Mouse (Mus musculus) limb, embryonic 11.5 days (tissue): ENCODE data around the gene Tmem270. TPM values are rescaled to one million over a fixed set of nuclear protein-coding genes. Genes with fewer than 3 reads are reported as not detected.
A peak's percentile ranks its signal among the peaks of the same experiment; 100 is the strongest.

Source experiments
- ATAC-seq: fragments of 200-750 bp; cut with Nextera tagmentation; 2 replicates; pipeline ENCODE4 v1.8.0; 2017; ENCODE audit warnings: low read depth; ENCODE audit not compliant: insufficient number of reproducible peaks, low FRiP score, low TSS enrichment
- DNase-seq: peaks from one replicate; pipeline ENCODE4 v3.0.0-alpha.2; 2015; ENCODE audit warnings: low spot score
- H3K27ac ChIP-seq: fragments of 300-500 bp; sonication (generic); replicated peaks from 2 replicates; pipeline ENCODE4 v1.5.1; 2014; ENCODE audit warnings: low read depth, mild to moderate bottlenecking, low read length
- H3K27me3 ChIP-seq: fragments of 300-500 bp; sonication (generic); 2 replicates; pipeline ENCODE4 v1.6.1; 2014; ENCODE audit warnings: mild to moderate bottlenecking, low read length, mixed read lengths; ENCODE audit not compliant: control insufficient read depth, insufficient read depth
- H3K36me3 ChIP-seq: fragments of 300-500 bp; sonication (generic); 2 replicates; pipeline ENCODE4 v1.6.1; 2014; ENCODE audit warnings: mild to moderate bottlenecking, low read length, moderate library complexity, mixed read lengths; ENCODE audit not compliant: control insufficient read depth, insufficient read depth
- H3K4me1 ChIP-seq: fragments of 300-500 bp; sonication (generic); 2 replicates; pipeline ENCODE4 v1.6.1; 2014; ENCODE audit warnings: low read length, mixed read lengths; ENCODE audit not compliant: control insufficient read depth, insufficient read depth
- H3K4me2 ChIP-seq: fragments of 300-500 bp; sonication (generic); 2 replicates; pipeline ENCODE4 v1.6.1; 2014; ENCODE audit warnings: low read depth, mild to moderate bottlenecking, moderate library complexity; ENCODE audit not compliant: severe bottlenecking
- H3K4me3 ChIP-seq: fragments of 300-500 bp; sonication (generic); 2 replicates; pipeline ENCODE4 v1.5.1; 2014; ENCODE audit warnings: low read depth, low read length
- H3K9ac ChIP-seq: fragments of 300-500 bp; sonication (generic); 2 replicates; pipeline ENCODE4 v1.6.1; 2014; ENCODE audit warnings: mild to moderate bottlenecking, low read length
- H3K9me3 ChIP-seq: fragments of 300-500 bp; sonication (generic); 2 replicates; pipeline ENCODE4 v1.6.1; 2016; ENCODE audit warnings: low read length; ENCODE audit not compliant: control insufficient read depth
- WGBS: fragments of 180-500 bp; shearing (Covaris S2); extraction: QIAGEN DNeasy Blood & Tissue Kit; methylation state at CpG from one replicate; pipeline ENCODE4 v1.1.7; 2014; 5-methylcytosine and 5-hydroxymethylcytosine counted together
- polyA plus RNA-seq: library from polyadenylated mRNA; unstranded; fragments of >200 nt; fragmentation: Nextera tagmentation; extraction: Ambion mirVana; gene quantifications from 2 replicates; pipeline ENCODE4 v1.2.1, GENCODE M21; 2014

Gene Tmem270
- polyA plus RNA-seq, 1 experiment from 2014 or later = not detected

GRCm38 (mm10) chr5:134907135-134907534 is 602 bp upstream of the Tmem270 start:
- WGBS = under 1% methylated on average over 13 of the region's 13 CpGs
- Histone ChIP-seq H3K4me1 (no peaks in the 10 kb centered on the region), H3K36me3 (no peaks in the 10 kb centered on the region), H3K4me3 (no peak overlapping the region), H3K27me3 (no peaks in the 10 kb centered on the region), H3K27ac (no peak overlapping the region), H3K9me3 (no peaks in the 10 kb centered on the region), H3K4me2 (no peak overlapping the region), H3K9ac (no peak overlapping the region)
- ATAC-seq = 0 out of 2 replicates have a peak, but pooled peaks have one; percentile 47
- DNase-seq = peak; percentile 98

- ATAC-seq (no peak), DNase-seq (no peak)
- H3K4me2 ChIP-seq = no peak overlapping the region
- 77% methylated on average over 8 of the region's 8 CpGs for WGBS
- H3K9ac ChIP-seq = no peak overlapping the region
- H3K9me3 ChIP-seq = no peaks in the 10 kb centered on the region
- H3K27ac ChIP-seq = no peak overlapping the region
- H3K4me1 ChIP-seq = peaks cover 16% of the 10 kb centered on the region
- H3K27me3 ChIP-seq = no peaks in the 10 kb centered on the region
- H3K36me3 ChIP-seq = no peaks in the 10 kb centered on the region
- H3K4me3 ChIP-seq = no peak overlapping the region
Measured at GRCm38 (mm10) chr5:134901644-134902027, 4.9 kb downstream of the Tmem270 start.

- DNase-seq = peak; percentile 74
Measured at GRCm38 (mm10) chr5:134901012-134901643, 5.4 kb downstream of the Tmem270 start.

GRCm38 (mm10) chr5:134897596-134897995 is 8.9 kb downstream of the Tmem270 start:
- H3K9ac ChIP-seq = no peak overlapping the region
- WGBS = 74% methylated on average over 17 of the region's 17 CpGs
- H3K27me3 ChIP-seq = no peaks in the 10 kb centered on the region
- DNase-seq (no peak), ATAC-seq (no peak)
- no peaks in the 10 kb centered on the region for H3K36me3 ChIP-seq
- H3K4me1 ChIP-seq = peaks cover 32% of the 10 kb centered on the region
- H3K4me3 ChIP-seq = no peak overlapping the region
- no peaks in the 10 kb centered on the region for H3K9me3 ChIP-seq
- no peak overlapping the region for H3K4me2 ChIP-seq
- H3K27ac ChIP-seq = no peak overlapping the region

More at GRCm38 (mm10) chr5:134901012-134901643, 5.4 kb downstream of the Tmem270 start:
- ATAC-seq = peak; percentile 70; the same call in 1 of the 2 replicates
- no peak overlapping the region for H3K4me2 ChIP-seq
- no peaks in the 10 kb centered on the region for H3K36me3 ChIP-seq
- 36% methylated on average over 12 of the region's 12 CpGs for WGBS
- H3K27me3 ChIP-seq = no peaks in the 10 kb centered on the region
- H3K9me3 ChIP-seq = no peaks in the 10 kb centered on the region
- H3K4me3 ChIP-seq = no peak overlapping the region
- no peak overlapping the region for H3K27ac ChIP-seq
- H3K4me1 ChIP-seq = peaks cover 16% of the 10 kb centered on the region
- no peak overlapping the region for H3K9ac ChIP-seq

GRCm38 (mm10) chr5:134896965-134897364 is 9.6 kb downstream of the Tmem270 start:
- no peak overlapping the region for H3K27ac ChIP-seq
- ATAC-seq = no peak
- no peak for DNase-seq
- H3K9me3 ChIP-seq = no peaks in the 10 kb centered on the region
- H3K4me2 ChIP-seq = no peak overlapping the region
- H3K36me3 ChIP-seq = no peaks in the 10 kb centered on the region
- WGBS = 79% methylated on average over 8 of the region's 8 CpGs
- H3K4me1 ChIP-seq = peaks cover 32% of the 10 kb centered on the region
- no peaks in the 10 kb centered on the region for H3K27me3 ChIP-seq
- no peak overlapping the region for H3K4me3 ChIP-seq
- H3K9ac ChIP-seq = no peak overlapping the region

- ATAC-seq (peak; percentile 80), DNase-seq (peak; percentile 83)
- Histone ChIP-seq H3K9ac (no peak overlapping the region), H3K27ac (peak overlapping the region; percentile 47; the same call in 1 of the 2 replicates), H3K4me3 (no peak overlapping the region), H3K9me3 (no peaks in the 10 kb centered on the region), H3K27me3 (no peaks in the 10 kb centered on the region), H3K4me1 (peaks cover 23% of the 10 kb centered on the region; the same call in 1 of the 2 replicates), H3K4me2 (no peak overlapping the region; the same call in 1 of the 2 replicates), H3K36me3 (no peaks in the 10 kb centered on the region)
- WGBS = 9% methylated on average over 8 of the region's 8 CpGs
Measured at GRCm38 (mm10) chr5:134895291-134895690, 11.2 kb downstream of the Tmem270 start.

GRCm38 (mm10) chr5:134892717-134893116 is 13.8 kb downstream of the Tmem270 start:
- H3K27me3 ChIP-seq = no peaks in the 10 kb centered on the region
- no peaks in the 10 kb centered on the region for H3K36me3 ChIP-seq
- H3K4me1 ChIP-seq = peaks cover 23% of the 10 kb centered on the region; the same call in 1 of the 2 replicates
- no peak overlapping the region for H3K9ac ChIP-seq
- no peak overlapping the region for H3K4me3 ChIP-seq
- 84% methylated on average over 5 of the region's 5 CpGs for WGBS
- no peak overlapping the region for H3K27ac ChIP-seq
- no peaks in the 10 kb centered on the region for H3K9me3 ChIP-seq
- DNase-seq = no peak
- no peak for ATAC-seq
- no peak overlapping the region for H3K4me2 ChIP-seq

GRCm38 (mm10) chr5:134891552-134891951 is 15.0 kb downstream of the Tmem270 start:
- Histone ChIP-seq H3K27ac (0 out of 2 replicates have a peak overlapping the region, but pooled peaks have one; percentile 30), H3K9me3 (no peaks in the 10 kb centered on the region), H3K4me1 (peaks cover 15% of the 10 kb centered on the region; the same call in 1 of the 2 replicates), H3K4me3 (no peak overlapping the region), H3K4me2 (no peak overlapping the region), H3K36me3 (no peaks in the 10 kb centered on the region), H3K27me3 (no peaks in the 10 kb centered on the region), H3K9ac (no peak overlapping the region)
- ATAC-seq (no peak), DNase-seq (no peak)
- 83% methylated on average over 8 of the region's 8 CpGs for WGBS
